Mouse (Mus musculus) spleen, postnatal 36 days (tissue): ENCODE measurements around the gene Slc35b4.
A peak's percentile ranks its signal among the peaks of the same experiment; 100 is the strongest.

Source experiments
- DNase-seq, 2 experiments: peaks; one replicate each; pipeline ENCODE4 v3.0.0; 2022; ENCODE audit warnings: low spot score in 2 of 2, mixed read lengths in 1 of 2

Gene Slc35b4

GRCm38 (mm10) chr6:34176864-34177247 lies at the start of gene Slc35b4:
Gene Slc35b4, minus strand, starts transcription at chr6:34177111.
- DNase-seq, result peak; percentile 94 to 96

DNA sequence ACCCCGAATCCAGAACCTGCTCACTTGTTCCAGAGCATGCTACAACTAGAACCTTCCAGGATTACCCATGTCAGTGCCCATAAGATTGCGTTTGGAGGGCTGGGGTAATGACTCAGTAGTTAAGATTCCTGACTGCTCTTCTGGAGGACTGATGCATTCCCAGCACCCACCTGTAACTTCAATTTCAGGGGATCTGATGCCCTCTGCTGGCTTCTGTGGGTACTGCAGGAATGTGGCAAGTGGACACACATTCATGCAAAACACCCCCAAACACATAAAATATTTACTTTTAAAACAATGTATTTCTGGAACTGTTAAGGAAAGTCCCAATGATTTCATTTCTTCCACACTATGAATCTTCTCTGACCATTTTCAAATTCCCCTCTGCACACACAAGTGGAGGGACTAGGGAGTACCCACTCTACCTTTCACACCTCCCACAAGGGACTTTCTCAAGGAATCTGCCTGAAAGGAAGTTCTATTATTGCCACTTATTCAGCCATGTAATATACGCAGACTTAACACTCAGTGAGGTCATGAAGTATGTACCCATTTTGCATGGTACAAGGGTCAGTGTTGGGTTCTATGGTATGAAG lies 48.2 kb upstream of the Slc35b4 start:
- DNase-seq, result no peak

- DNase-seq, result no peak
These were observed 39.8 kb upstream of the Slc35b4 start for GRCm38 (mm10) chr6:34216450-34217319.

DNA sequence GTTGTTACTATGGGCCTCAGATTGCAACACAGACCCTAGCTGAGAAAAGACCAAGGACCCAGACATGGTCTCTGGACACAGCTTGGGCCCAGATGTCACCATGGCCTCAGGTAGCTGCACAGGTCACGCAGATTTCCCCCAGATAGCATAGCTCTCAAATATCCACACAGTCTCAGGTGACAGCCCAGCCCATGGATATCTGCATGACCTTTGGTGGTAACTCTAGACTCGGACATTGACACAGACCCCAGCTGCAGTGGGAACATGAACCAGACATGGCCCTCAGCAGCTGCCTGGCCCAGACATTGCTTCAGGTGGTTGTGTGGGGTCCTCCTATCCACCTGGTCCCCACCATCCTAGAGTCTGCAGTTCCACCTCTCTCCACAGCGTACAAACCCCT lies 28.8 kb upstream of the Slc35b4 start:
- no peak for DNase-seq

GRCm38 (mm10) chr6:34204971-34205572 lies 28.2 kb upstream of the Slc35b4 start:
- DNase-seq, result peak in 1 of 2 experiments; percentile 2

GRCm38 (mm10) chr6:34203503-34203902 lies 26.6 kb upstream of the Slc35b4 start:
- no peak for DNase-seq

DNA sequence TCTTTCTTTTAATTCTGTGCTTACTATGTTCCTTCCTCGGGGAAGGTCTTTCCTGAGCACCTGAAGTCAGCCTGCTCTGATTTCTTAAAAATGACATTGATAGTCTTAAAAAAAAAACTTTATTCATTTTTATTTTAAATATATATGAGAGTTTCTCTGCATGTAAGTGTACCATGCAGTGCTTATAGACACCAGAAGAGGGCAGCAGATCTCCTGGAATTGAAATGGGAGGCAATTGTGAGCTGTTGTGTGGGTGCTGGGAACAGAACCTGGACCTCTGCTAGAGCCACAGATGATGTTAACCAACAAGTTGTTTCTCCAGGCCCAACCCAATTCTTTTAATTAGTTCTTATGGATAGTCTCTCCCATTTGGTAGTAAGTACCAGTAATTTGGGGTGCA lies 18.1 kb upstream of the Slc35b4 start:
- DNase-seq, result no peak

GRCm38 (mm10) chr6:34193708-34194475 lies 17.0 kb upstream of the Slc35b4 start:
- peak; percentile 15 to 24 for DNase-seq

GRCm38 (mm10) chr6:34191401-34191800 lies 14.5 kb upstream of the Slc35b4 start:
- DNase-seq, result no peak

DNA sequence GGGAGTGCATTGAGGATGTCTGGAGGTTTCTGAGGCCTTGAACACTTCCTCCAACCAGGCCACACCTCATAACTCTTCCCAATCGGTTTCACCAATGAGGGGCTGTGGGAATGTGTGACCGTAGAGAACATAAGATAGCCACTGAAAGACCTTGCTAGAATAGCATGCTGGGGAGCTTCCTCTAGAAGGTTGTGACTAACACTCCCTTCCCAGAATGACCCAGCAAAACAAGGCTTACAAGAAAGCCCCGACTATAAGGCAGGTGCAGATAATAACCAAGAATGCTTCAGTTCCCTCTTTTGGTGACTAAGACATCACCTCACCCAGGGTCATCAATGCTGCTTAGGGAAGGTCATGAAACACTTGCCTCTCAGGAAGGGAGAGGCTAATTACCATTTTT lies 12.6 kb upstream of the Slc35b4 start:
- no peak for DNase-seq

DNA sequence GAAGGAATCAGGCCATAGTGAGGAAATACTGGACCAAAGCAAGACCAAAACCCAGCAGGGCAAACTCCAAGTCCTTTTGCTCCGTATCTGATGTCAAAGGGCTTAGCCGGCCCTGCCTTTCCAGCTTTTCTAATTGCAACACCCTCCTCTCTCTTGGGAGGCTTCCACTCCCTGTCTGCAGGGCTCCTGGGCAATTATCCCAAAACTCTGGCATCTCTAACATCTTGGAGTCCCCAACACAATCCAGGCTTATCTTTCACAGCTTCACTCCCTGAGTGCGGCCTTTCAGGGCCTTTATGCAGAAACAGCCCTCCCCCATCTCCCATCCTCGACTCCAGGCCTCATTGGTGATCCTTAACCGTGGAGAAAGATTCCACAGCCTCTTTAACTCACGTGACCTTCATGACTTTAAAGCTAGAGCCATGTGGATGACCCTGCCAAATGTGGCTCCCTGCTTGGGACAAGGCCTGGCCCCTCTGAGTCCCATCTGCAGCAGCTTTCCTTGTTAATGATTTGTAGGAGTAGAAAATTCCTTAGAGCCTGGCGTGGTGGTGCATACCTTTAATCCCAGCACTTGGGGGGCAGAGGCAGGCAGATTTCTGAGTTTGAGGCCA lies 11.2 kb upstream of the Slc35b4 start:
- DNase-seq, result no peak

DNA sequence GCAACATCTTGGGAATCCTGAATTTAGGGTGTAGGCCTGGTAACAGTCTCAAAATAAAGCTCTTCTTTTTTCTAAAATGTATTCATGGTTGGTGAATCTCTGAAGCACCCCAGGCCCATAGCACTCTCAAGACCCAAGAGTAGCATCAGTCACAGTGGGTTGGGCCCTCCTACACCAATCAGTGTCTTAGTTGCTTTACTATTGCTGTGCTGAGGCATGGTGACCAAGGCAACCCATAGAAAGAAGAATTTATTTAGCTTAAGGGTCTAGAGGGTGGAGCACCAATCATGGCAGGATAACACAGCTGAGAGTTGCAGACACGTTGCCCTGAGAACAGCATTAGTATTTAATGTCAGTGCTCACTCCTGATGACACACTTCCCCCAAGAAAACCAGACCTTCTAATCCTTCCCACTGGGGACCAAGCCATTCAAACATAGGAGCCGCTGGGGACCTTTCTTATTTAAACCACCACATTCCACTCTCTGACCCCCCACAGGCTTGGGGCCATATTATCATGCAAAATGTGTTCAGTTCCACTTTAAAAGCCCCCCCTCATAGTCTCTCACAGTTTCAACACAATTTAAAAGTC lies 10.5 kb upstream of the Slc35b4 start:
- DNase-seq, result no peak

- DNase-seq, result no peak
These were observed 6.4 kb upstream of the Slc35b4 start for GRCm38 (mm10) chr6:34183326-34183725.

DNA sequence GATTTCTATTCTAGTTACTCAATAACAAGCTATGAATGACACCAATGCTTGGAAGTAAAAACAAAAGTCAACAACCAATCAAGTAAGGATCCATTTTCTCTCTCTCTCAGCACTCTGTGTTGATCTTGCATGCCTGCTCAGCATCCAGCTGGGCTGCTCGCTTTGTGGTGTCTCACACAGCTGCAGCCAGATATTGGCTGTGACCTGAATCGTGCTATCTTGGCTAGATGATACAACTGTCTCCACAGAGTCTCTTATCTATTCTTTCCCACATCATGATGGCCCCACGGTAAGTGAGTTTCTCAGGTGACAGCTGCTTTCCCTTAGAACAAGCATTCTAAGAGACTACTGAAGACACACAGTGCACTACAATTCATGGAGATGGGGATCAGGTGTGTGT lies 5.0 kb upstream of the Slc35b4 start:
- no peak for DNase-seq

- no peak for DNase-seq
These were observed 3.0 kb upstream of the Slc35b4 start for GRCm38 (mm10) chr6:34179911-34180310.

- DNase-seq, result no peak
These were observed 2.1 kb upstream of the Slc35b4 start for GRCm38 (mm10) chr6:34179007-34179406.

- peak in 1 of 2 experiments; percentile 16 for DNase-seq
These were observed 624 bp downstream of the Slc35b4 start for GRCm38 (mm10) chr6:34176111-34176863.

DNA sequence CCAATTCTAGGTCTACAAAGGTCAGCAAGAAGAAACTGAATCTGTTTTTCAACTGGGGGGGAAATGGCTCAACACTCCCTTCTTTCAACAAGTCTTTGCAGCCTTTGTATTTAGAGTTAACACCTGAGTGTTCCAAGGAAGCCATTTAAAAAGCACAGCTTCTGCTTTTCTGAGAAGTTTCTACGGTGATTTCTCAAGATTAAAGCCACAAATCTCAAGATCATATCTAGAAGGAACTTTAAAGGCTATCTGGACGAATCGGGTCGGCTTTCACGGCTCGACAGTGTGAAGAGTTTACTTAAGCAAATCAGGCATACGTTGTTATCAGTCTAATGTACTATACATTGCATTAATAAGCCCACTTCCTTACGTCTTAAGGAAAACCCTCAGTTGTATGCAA lies 2.2 kb downstream of the Slc35b4 start:
- DNase-seq, result no peak

GRCm38 (mm10) chr6:34173251-34173650 lies 3.7 kb downstream of the Slc35b4 start:
- no peak for DNase-seq

- DNase-seq, result no peak
These were observed 5.0 kb downstream of the Slc35b4 start for GRCm38 (mm10) chr6:34171748-34172457.
